Mouse (Mus musculus) urinary bladder, postnatal 25 days (tissue): Measurements from ENCODE around the gene Shroom3.

Experiments used
- DNase-seq: peaks from one replicate; pipeline ENCODE4 v3.0.0; 2022; ENCODE audit warnings: low spot score

Shroom3 gene

GRCm38 (mm10) chr5:92698131-92698836, 15.0 kb downstream of the Shroom3 start:
- no peak for DNase-seq

GRCm38 (mm10) chr5:92698837-92699529, 15.7 kb downstream of the Shroom3 start:
- no peak for DNase-seq

GRCm38 (mm10) chr5:92701750-92702149, 18.5 kb downstream of the Shroom3 start:
- DNase-seq: no peak

GRCm38 (mm10) chr5:92703671-92704070, 20.4 kb downstream of the Shroom3 start:
- no peak for DNase-seq

GRCm38 (mm10) chr5:92707921-92708491, 24.8 kb downstream of the Shroom3 start:
- DNase-seq: no peak

- no peak for DNase-seq
Measured at GRCm38 (mm10) chr5:92710779-92711178, 27.5 kb downstream of the Shroom3 start.

GRCm38 (mm10) chr5:92711666-92712290, 28.5 kb downstream of the Shroom3 start:
- DNase-seq: no peak

- no peak for DNase-seq
Measured at GRCm38 (mm10) chr5:92712621-92713395, 29.6 kb downstream of the Shroom3 start.

- DNase-seq: no peak
Measured at GRCm38 (mm10) chr5:92714886-92715285, 31.7 kb downstream of the Shroom3 start.

GRCm38 (mm10) chr5:92715319-92715718, 32.1 kb downstream of the Shroom3 start:
- no peak for DNase-seq

- DNase-seq: no peak
Measured at GRCm38 (mm10) chr5:92715890-92716289, 32.7 kb downstream of the Shroom3 start.

- no peak for DNase-seq
Measured at GRCm38 (mm10) chr5:92717666-92718360, 34.6 kb downstream of the Shroom3 start.

- DNase-seq: no peak
Measured at GRCm38 (mm10) chr5:92718856-92719255, 35.6 kb downstream of the Shroom3 start.

GRCm38 (mm10) chr5:92721610-92722009, 38.4 kb downstream of the Shroom3 start:
- no peak for DNase-seq

GRCm38 (mm10) chr5:92725935-92726334, 42.7 kb downstream of the Shroom3 start:
- DNase-seq: peak; percentile 60

- DNase-seq: peak; percentile 21
Measured at GRCm38 (mm10) chr5:92728252-92728828, 45.1 kb downstream of the Shroom3 start.

- DNase-seq: no peak
Measured at GRCm38 (mm10) chr5:92729221-92729620, 46.0 kb downstream of the Shroom3 start.

- no peak for DNase-seq
Measured at GRCm38 (mm10) chr5:92741802-92742201, 58.6 kb downstream of the Shroom3 start.

- DNase-seq: no peak
Measured at GRCm38 (mm10) chr5:92742701-92743100, 59.5 kb downstream of the Shroom3 start.

GRCm38 (mm10) chr5:92745390-92746253, 62.4 kb downstream of the Shroom3 start:
- no peak for DNase-seq
